Mouse (Mus musculus) hematopoietic stem cell, adult 5-6 weeks (primary cell): ENCODE measurements around the gene Pdzk1. TPM values are rescaled to one million over a fixed set of nuclear protein-coding genes. Genes with fewer than 3 reads are reported as not detected.

ENCODE experiments used
- ATAC-seq, 2 experiments: fragments of 125-278 bp in 1 of 2; replicated peaks in 1 of 2; 2 replicates each; pipeline ENCODE4 v1.8.0; 2016 to 2017; ENCODE audit warnings: inconsistent platforms in 2 of 2, mild to moderate bottlenecking in 2 of 2, moderate number of reproducible peaks in 2 of 2, low read depth in 1 of 2, moderate TSS enrichment in 1 of 2; ENCODE audit not compliant: low FRiP score in 2 of 2, poor library complexity in 2 of 2, severe bottlenecking in 2 of 2, insufficient read depth in 1 of 2, low TSS enrichment in 1 of 2
- total RNA-seq: library from RNA; stranded (forward); fragments of 172-1452, 232-1000 nt; gene quantifications from 2 replicates; pipeline ENCODE4 v1.2.3, GENCODE M21; 2017

Pdzk1 gene
- total RNA-seq, 1 experiment from 2014 or later = 0.45 TPM

GRCm38 (mm10) chr3:96869091-96869490 is 40.0 kb downstream of the Pdzk1 start:
- ATAC-seq = no peak

GRCm38 (mm10) chr3:96870270-96870669 is 41.2 kb downstream of the Pdzk1 start:
- ATAC-seq = no peak

- no peak for ATAC-seq
Measured at GRCm38 (mm10) chr3:96871070-96871469, 42.0 kb downstream of the Pdzk1 start.

GRCm38 (mm10) chr3:96872501-96872900 is 43.4 kb downstream of the Pdzk1 start:
- no peak for ATAC-seq

GRCm38 (mm10) chr3:96874808-96875571 is 45.9 kb downstream of the Pdzk1 start:
- ATAC-seq = no peak

- no peak for ATAC-seq
Measured at GRCm38 (mm10) chr3:96879536-96879935, 50.5 kb downstream of the Pdzk1 start.

- ATAC-seq = no peak
Measured at GRCm38 (mm10) chr3:96880385-96880784, 51.3 kb downstream of the Pdzk1 start.

- ATAC-seq = no peak
Measured at GRCm38 (mm10) chr3:96881557-96881956, 52.5 kb downstream of the Pdzk1 start.

GRCm38 (mm10) chr3:96882061-96882849 is 53.2 kb downstream of the Pdzk1 start:
- no peak for ATAC-seq

- ATAC-seq = peak in 1 of 2 experiments; percentile 27; a peak in 2 of 4 replicates
Measured at GRCm38 (mm10) chr3:96883690-96884089, 54.6 kb downstream of the Pdzk1 start.

GRCm38 (mm10) chr3:96902336-96902999 is 73.4 kb downstream of the Pdzk1 start:
- ATAC-seq = no peak

- ATAC-seq = no peak
Measured at GRCm38 (mm10) chr3:96904393-96904792, 75.3 kb downstream of the Pdzk1 start, which contains the start of gene Gja5. TSS of gene Gja5 (plus strand) at chr3:96904693.

GRCm38 (mm10) chr3:96904851-96905541 is 75.9 kb downstream of the Pdzk1 start, which contains the start of gene Gpr89:
TSS of gene Gpr89 (minus strand) at chr3:96905346.
- ATAC-seq = peak; percentile 97 to 98

GRCm38 (mm10) chr3:96905592-96905991 is 76.5 kb downstream of the Pdzk1 start:
- no peak for ATAC-seq
